Mouse (Mus musculus) neural tube, embryonic 12.5 days (tissue): ENCODE data around the gene Zfp697. TPM values are rescaled to one million over a fixed set of nuclear protein-coding genes. Genes with fewer than 3 reads are reported as not detected.
A peak's percentile ranks its signal among the peaks of the same experiment; 100 is the strongest.
"Not testable (repeated sequence)": the region's sequence is repeated elsewhere in the genome, so short reads cannot be mapped to it uniquely, and the experiment has no call there.

Experiments
- ATAC-seq: fragments of 200-750 bp; cut with Nextera tagmentation; 2 replicates; pipeline ENCODE4 v1.8.0; 2017; ENCODE audit warnings: low read depth, mild to moderate bottlenecking, moderate TSS enrichment, moderate library complexity; ENCODE audit not compliant: low FRiP score
- H3K27ac ChIP-seq: fragments of 300-500 bp; sonication (generic); 2 replicates; pipeline ENCODE4 v1.5.1; 2016
- H3K27me3 ChIP-seq: fragments of 300-500 bp; sonication (generic); replicated peaks from 2 replicates; pipeline ENCODE4 v1.6.1; 2016; ENCODE audit warnings: mild to moderate bottlenecking
- H3K36me3 ChIP-seq: fragments of 300-500 bp; sonication (generic); 2 replicates; pipeline ENCODE4 v1.6.1; 2016; ENCODE audit warnings: mild to moderate bottlenecking
- H3K4me1 ChIP-seq: fragments of 300-500 bp; sonication (generic); 2 replicates; pipeline ENCODE4 v1.6.1; 2016
- H3K4me2 ChIP-seq: fragments of 300-500 bp; sonication (generic); replicated peaks from 2 replicates; pipeline ENCODE4 v1.6.1; 2016; ENCODE audit warnings: mild to moderate bottlenecking
- H3K4me3 ChIP-seq: fragments of 300-500 bp; sonication (generic); 2 replicates; pipeline ENCODE4 v1.5.1; 2016
- H3K9ac ChIP-seq: fragments of 300-500 bp; sonication (generic); 2 replicates; pipeline ENCODE4 v1.6.1; 2016; ENCODE audit warnings: mild to moderate bottlenecking
- H3K9me3 ChIP-seq: fragments of 300-500 bp; sonication (generic); 2 replicates; pipeline ENCODE4 v1.6.1; 2016; ENCODE audit warnings: mild to moderate bottlenecking
- WGBS: fragments of 180-500 bp; shearing (Covaris S2); methylation state at CpG from one replicate; pipeline ENCODE4 v1.1.7; 2016; 5-methylcytosine and 5-hydroxymethylcytosine counted together
- polyA plus RNA-seq: library from polyadenylated mRNA; unstranded; fragments of >200 nt; fragmentation: Nextera tagmentation; extraction: Ambion mirVana; gene quantifications from 2 replicates; pipeline ENCODE4 v1.2.1, GENCODE M21; 2016

Zfp697 gene
- polyA plus RNA-seq, 1 experiment from 2014 or later = 11.8 TPM

GRCm38 (mm10) chr3:98410619-98411580, 28.6 kb downstream of the Zfp697 start:
- H3K9ac ChIP-seq, H3K4me1 ChIP-seq, H3K4me2 ChIP-seq, ATAC-seq, H3K27ac ChIP-seq, H3K9me3 ChIP-seq, H3K36me3 ChIP-seq, H3K4me3 ChIP-seq, H3K27me3 ChIP-seq: not testable (repeated sequence)
- WGBS = 92% methylated on average over 18 of the region's 27 CpGs

GRCm38 (mm10) chr3:98413733-98414132, 31.5 kb downstream of the Zfp697 start:
- WGBS = 55% methylated on average over 2 of the region's 2 CpGs
- Histone ChIP-seq H3K4me2 (no peak overlapping the region), H3K36me3 (no peaks in the 10 kb centered on the region; the same call in 1 of the 2 replicates), H3K9me3 (no peaks in the 10 kb centered on the region), H3K9ac (no peak overlapping the region), H3K4me1 (peaks cover 5% of the 10 kb centered on the region), H3K4me3 (no peak overlapping the region), H3K27me3 (no peaks in the 10 kb centered on the region), H3K27ac (no peak overlapping the region)
- no peak for ATAC-seq

- no peak overlapping the region for H3K9ac ChIP-seq
- H3K4me1 ChIP-seq = peaks cover 5% of the 10 kb centered on the region
- no peaks in the 10 kb centered on the region for H3K27me3 ChIP-seq
- H3K36me3 ChIP-seq = no peaks in the 10 kb centered on the region; the same call in 1 of the 2 replicates
- H3K4me2 ChIP-seq = no peak overlapping the region
- no peak for ATAC-seq
- H3K27ac ChIP-seq = no peak overlapping the region
- no peaks in the 10 kb centered on the region for H3K9me3 ChIP-seq
- H3K4me3 ChIP-seq = no peak overlapping the region
- WGBS = 96% methylated on average over 3 of the region's 3 CpGs
Measured at GRCm38 (mm10) chr3:98414296-98414695, 32.0 kb downstream of the Zfp697 start.

GRCm38 (mm10) chr3:98416426-98417250, 34.4 kb downstream of the Zfp697 start:
- Histone ChIP-seq H3K36me3 (no peaks in the 10 kb centered on the region; the same call in 1 of the 2 replicates), H3K9me3 (no peaks in the 10 kb centered on the region), H3K4me2 (no peak overlapping the region), H3K4me1 (peaks cover 8% of the 10 kb centered on the region), H3K4me3 (no peak overlapping the region), H3K27ac (no peak overlapping the region), H3K27me3 (no peaks in the 10 kb centered on the region), H3K9ac (no peak overlapping the region)
- no peak for ATAC-seq
- 84% methylated on average over 5 of the region's 5 CpGs for WGBS

- 78% methylated on average over 4 of the region's 4 CpGs for WGBS
Measured at GRCm38 (mm10) chr3:98417328-98417727, 35.1 kb downstream of the Zfp697 start.

GRCm38 (mm10) chr3:98418991-98419785, 36.9 kb downstream of the Zfp697 start:
- Histone ChIP-seq H3K9ac (no peak overlapping the region), H3K4me3 (no peak overlapping the region), H3K9me3 (no peaks in the 10 kb centered on the region), H3K27ac (no peak overlapping the region), H3K27me3 (no peaks in the 10 kb centered on the region), H3K36me3 (no peaks in the 10 kb centered on the region; the same call in 1 of the 2 replicates), H3K4me1 (peaks cover 8% of the 10 kb centered on the region), H3K4me2 (no peak overlapping the region)
- WGBS = 47% methylated on average over 6 of the region's 6 CpGs
- ATAC-seq = no peak

More at GRCm38 (mm10) chr3:98417328-98417727, 35.1 kb downstream of the Zfp697 start:
- H3K9me3 ChIP-seq = no peaks in the 10 kb centered on the region
- no peak overlapping the region for H3K9ac ChIP-seq
- no peaks in the 10 kb centered on the region for H3K27me3 ChIP-seq
- ATAC-seq = no peak
- no peak overlapping the region for H3K27ac ChIP-seq
- H3K4me2 ChIP-seq = no peak overlapping the region
- no peaks in the 10 kb centered on the region; the same call in 1 of the 2 replicates for H3K36me3 ChIP-seq
- H3K4me1 ChIP-seq = peaks cover 8% of the 10 kb centered on the region
- no peak overlapping the region for H3K4me3 ChIP-seq

GRCm38 (mm10) chr3:98419786-98420070, 37.5 kb downstream of the Zfp697 start:
- ATAC-seq = no peak
- no peaks in the 10 kb centered on the region for H3K9me3 ChIP-seq
- H3K4me3 ChIP-seq = no peak overlapping the region
- H3K36me3 ChIP-seq = no peaks in the 10 kb centered on the region; the same call in 1 of the 2 replicates
- no peak overlapping the region for H3K27ac ChIP-seq
- no peak overlapping the region for H3K9ac ChIP-seq
- WGBS = 16% methylated on average over 4 of the region's 4 CpGs
- H3K27me3 ChIP-seq = no peaks in the 10 kb centered on the region
- peaks cover 8% of the 10 kb centered on the region for H3K4me1 ChIP-seq
- no peak overlapping the region for H3K4me2 ChIP-seq

- H3K27ac ChIP-seq = no peak overlapping the region
- H3K9ac ChIP-seq = no peak overlapping the region
- peaks cover 16% of the 10 kb centered on the region for H3K27me3 ChIP-seq
- H3K4me1 ChIP-seq = peaks cover 15% of the 10 kb centered on the region
- H3K36me3 ChIP-seq = peaks cover 7% of the 10 kb centered on the region
- no peak overlapping the region for H3K4me3 ChIP-seq
- no peak for ATAC-seq
- 90% methylated on average over 4 of the region's 4 CpGs for WGBS
- no peaks in the 10 kb centered on the region for H3K9me3 ChIP-seq
- no peak overlapping the region for H3K4me2 ChIP-seq
Measured at GRCm38 (mm10) chr3:98422926-98423325, 40.7 kb downstream of the Zfp697 start.

- H3K27ac ChIP-seq = no peak overlapping the region
- ATAC-seq = peak; percentile 3; the same call in 1 of the 2 replicates
- H3K4me2 ChIP-seq = peak overlapping the region; percentile 95
- 45% methylated on average over 5 of the region's 5 CpGs for WGBS
- H3K36me3 ChIP-seq = peaks cover 7% of the 10 kb centered on the region
- H3K4me3 ChIP-seq = peak overlapping the region; percentile 52; the same call in 1 of the 2 replicates
- peaks cover 31% of the 10 kb centered on the region for H3K27me3 ChIP-seq
- no peaks in the 10 kb centered on the region for H3K9me3 ChIP-seq
- H3K4me1 ChIP-seq = peaks cover 25% of the 10 kb centered on the region
- H3K9ac ChIP-seq = no peak overlapping the region
Measured at GRCm38 (mm10) chr3:98426749-98427148, 44.5 kb downstream of the Zfp697 start.

GRCm38 (mm10) chr3:98427260-98427599, 45.0 kb downstream of the Zfp697 start:
- 2% methylated on average over 23 of the region's 23 CpGs for WGBS
- H3K27me3 ChIP-seq = peaks cover 31% of the 10 kb centered on the region

GRCm38 (mm10) chr3:98427600-98428448, 45.6 kb downstream of the Zfp697 start:
- H3K36me3 ChIP-seq = peaks cover 7% of the 10 kb centered on the region; the same call in 1 of the 2 replicates
- no peak overlapping the region for H3K27ac ChIP-seq
- peak overlapping the region; percentile 49 for H3K9ac ChIP-seq
- under 1% methylated on average over 110 of the region's 110 CpGs for WGBS
- peaks cover 25% of the 10 kb centered on the region for H3K4me1 ChIP-seq
- peaks cover 31% of the 10 kb centered on the region for H3K27me3 ChIP-seq
- ATAC-seq = peak; percentile 93
- H3K9me3 ChIP-seq = no peaks in the 10 kb centered on the region
- H3K4me2 ChIP-seq = peak overlapping the region; percentile 95
- H3K4me3 ChIP-seq = peak overlapping the region; percentile 52

More at GRCm38 (mm10) chr3:98427260-98427599, 45.0 kb downstream of the Zfp697 start:
- H3K9ac ChIP-seq = 0 out of 2 replicates have a peak overlapping the region, but pooled peaks have one; percentile 39
- H3K4me1 ChIP-seq = peaks cover 25% of the 10 kb centered on the region
- H3K9me3 ChIP-seq = no peaks in the 10 kb centered on the region
- no peak overlapping the region for H3K27ac ChIP-seq
- H3K4me3 ChIP-seq = peak overlapping the region; percentile 52
- no peak for ATAC-seq
- peaks cover 7% of the 10 kb centered on the region for H3K36me3 ChIP-seq
- peak overlapping the region; percentile 95 for H3K4me2 ChIP-seq
